Mouse (Mus musculus) v-Abl transformed pro-B cells (cell line): ENCODE data around the gene Rnf5.

Experiments used
- in situ Hi-C, 2 experiments: fragments of 400-800 bp; cut with MboI; formaldehyde crosslinking; loops; one replicate each; pipeline ENCODE4 v1.15.1; 2025; ENCODE audit not compliant: unreplicated experiment in 2 of 2

Gene Rnf5

DNA sequence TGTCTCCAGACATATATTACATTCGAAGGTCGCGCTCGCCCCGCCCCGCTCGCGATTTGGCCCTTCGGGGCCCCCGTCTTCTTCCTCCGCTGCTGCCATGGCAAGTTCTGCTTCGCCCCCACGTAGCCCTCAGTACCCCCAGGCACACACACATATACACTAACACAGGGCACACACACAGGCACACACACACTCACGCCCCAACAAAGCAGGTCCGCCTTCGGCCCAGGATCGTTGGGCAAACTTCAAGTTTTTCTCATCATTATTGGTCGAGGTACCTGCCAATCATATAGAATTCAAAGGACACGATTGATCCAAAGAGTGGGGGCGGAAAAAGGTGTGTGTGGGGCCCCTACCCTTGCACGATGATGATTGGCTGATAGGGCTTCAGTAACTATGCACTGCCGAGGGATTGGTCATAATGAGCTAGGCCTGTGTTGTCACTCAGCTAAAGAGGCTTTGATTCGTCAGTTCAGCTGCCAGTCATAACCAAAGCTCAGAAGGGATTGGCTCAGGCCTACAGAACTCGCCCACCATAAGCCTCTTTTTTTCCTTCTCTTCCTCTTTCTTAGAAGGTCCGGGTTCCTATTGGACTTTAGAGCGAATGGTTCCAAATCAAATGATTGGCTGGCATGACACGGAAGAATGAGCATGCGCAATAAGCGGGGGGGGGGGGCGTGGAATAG lies at the start of gene Rnf5:
TSS of gene Rnf5 (minus strand) at position 316 of the 686 bp plus-strand sequence.
- in situ Hi-C loops: no loop called here

DNA sequence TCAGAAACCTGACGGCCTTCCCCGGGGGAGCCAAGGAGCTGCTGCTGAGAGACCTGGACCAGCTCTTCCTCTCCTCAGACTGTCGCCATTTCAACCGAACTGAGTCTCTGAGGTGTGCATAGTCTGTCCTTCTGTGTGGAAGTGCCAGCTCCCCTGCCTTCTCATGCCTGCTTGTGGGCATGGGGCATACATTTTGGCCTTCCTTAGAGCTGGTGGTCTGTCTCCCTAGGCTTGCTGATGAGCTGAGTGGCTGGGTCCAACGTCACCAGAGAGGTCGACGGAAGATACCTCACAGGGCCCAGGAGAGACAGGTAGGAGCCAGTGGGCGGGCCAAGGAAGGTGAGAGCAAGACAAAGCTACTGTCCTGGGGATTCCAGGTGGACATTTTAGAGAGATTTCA lies 49.5 kb upstream of the Rnf5 start:
- in situ Hi-C loops: no loop called here

DNA sequence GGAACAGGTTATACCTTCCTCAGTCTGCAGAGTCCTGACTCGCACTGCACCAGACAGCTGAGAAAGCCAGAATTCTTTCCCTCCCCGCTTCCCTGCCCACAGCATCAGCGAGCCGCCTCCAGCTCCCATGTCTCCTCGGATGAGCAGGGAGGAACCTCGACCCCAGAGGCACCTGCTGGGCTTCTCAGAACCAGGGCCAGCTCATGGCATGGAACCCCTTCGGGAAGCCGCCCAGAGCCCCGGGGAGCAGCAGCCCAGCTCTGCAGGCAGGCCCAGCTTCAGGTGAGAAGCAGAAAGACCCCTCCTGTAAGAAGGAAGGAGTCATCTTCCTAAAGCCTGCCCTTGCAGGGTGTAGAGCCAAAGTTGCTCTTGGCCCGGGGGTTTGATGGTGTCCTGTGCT lies 49.1 kb upstream of the Rnf5 start:
- in situ Hi-C loops: no loop called here

DNA sequence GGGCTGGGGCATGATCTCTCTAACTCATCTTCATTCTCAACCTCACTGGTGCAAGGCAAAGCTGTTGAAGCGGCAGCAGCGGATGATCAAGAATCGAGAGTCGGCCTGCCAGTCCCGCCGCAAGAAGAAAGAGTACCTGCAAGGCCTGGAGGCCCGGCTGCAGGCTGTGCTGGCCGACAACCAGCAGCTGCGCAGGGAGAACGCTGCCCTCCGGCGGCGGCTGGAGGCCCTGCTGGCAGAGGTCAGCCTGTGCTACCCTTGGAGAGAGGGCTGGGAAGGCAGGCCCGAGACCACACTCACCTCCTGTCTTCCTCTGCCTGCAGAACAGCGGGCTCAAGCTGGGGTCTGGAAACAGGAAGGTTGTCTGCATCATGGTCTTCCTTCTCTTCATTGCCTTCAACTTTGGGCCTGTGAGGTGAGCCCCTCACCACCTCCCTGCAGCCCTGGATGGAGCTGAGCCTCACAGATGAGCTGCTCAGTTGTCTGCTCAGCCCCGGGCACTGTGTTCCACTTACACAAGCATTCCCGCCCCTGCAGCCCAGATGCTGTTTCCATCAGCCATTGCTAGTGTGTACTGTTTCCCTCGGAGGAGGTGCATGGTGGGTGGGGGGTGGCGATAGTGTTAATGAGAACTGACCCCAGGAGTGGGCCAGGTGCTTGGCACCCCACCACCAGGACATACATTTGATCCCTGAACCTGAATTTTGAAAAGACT lies 48.2 kb upstream of the Rnf5 start:
- in situ Hi-C loops: no loop called here

DNA sequence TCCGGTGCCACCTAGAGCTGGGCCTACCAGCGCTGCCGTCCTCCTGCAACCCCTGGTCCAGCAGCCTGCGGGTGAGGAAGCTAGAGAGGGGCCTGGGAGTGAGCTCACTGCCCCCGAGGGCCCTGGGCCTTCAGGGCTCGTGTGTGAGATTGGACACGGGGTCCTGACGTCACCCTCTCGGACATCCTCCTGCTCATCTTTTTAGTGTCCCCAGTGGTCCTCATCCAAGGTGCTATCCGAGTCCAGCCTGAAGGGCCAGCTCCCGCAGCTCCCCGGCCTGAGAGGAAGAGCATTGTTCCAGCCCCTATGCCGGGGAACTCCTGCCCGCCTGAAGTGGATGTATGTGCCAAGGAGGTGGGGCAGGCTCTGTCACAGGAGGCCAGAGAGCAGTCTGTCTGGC lies 47.3 kb upstream of the Rnf5 start:
- in situ Hi-C loops: no loop called here

DNA sequence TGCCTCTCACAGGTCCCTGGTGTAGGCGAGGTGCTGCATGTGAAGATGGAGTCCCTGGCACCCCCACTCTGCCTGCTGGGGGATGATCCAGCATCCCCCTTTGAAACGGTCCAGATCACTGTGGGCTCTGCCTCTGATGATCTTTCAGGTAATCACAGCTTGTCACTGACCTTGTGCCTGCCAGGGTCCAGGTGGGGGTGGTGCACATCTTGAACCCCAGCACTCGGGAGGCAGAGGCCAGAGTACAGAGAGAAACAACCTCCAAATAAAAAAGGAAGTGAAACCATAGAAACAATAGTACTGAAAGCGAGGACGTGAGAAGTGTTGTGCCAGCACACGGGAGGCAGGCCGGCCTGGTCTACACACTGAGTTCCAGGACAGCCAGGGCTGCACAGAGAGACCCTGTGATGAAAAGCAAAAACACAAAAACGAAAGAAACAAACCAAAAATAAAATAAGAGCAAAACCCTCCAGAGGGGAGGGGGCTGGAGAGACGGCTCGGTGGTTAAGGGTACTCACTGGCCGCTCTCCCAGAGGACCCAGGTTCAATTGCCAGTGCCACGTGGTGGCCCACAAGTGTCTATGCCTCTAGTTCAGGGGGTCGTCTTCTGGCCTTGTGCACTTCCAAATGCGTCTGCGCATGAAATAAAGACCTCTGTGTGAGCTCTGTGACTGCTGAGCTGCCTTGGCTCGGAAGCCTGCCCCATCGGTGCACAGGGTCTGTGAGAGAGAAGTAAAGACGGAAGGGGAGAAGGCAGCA lies 45.8 kb upstream of the Rnf5 start:
- in situ Hi-C loops: loop anchor here (10.0 to 25.0 kb wide), 2 partner anchors 266 to 288 kb away; partner anchors contain the start of genes Neu1 (in 1 of the 2) and Slc44a4 (in 1 of the 2)

DNA sequence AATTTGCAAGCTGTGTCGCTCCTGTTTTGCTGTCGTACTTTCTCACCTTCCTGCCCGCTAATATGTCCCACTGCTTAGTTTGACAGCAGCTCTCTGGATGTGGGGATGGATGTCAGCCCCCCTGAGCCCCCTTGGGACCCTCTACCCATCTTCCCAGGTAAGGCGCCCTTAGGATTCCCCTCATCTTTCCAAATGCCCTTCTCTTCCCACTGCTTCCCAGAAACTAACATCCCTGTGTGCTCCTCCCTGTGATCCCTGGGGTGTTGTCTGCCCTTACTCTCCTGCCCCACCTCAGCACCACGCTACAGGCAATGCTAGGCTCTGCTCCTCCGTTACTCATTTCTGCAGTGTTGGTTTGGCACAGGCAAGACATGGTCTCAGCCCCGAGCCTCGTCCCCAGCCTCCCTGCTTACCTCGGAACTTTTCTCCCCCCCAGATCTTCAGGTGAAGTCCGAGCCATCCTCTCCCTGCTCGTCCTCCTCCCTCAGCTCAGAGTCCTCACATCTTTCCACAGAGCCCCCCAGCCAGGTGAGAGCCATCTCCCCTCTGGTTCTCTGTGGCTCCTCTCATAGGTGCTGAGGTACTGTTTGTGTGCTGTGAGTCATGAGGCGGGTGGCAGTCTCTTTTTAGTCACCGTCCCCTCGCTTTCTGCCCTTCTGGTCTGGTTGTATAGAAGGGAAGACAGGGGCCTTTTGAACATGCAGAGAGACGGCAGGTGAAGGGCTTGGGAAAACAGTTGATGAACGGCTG lies 44.8 kb upstream of the Rnf5 start:
- in situ Hi-C loops: loop anchor here (10.0 to 25.0 kb wide), 2 partner anchors 266 to 289 kb away; partner anchors contain the start of genes Neu1 (in 1 of the 2) and Slc44a4 (in 1 of the 2)

DNA sequence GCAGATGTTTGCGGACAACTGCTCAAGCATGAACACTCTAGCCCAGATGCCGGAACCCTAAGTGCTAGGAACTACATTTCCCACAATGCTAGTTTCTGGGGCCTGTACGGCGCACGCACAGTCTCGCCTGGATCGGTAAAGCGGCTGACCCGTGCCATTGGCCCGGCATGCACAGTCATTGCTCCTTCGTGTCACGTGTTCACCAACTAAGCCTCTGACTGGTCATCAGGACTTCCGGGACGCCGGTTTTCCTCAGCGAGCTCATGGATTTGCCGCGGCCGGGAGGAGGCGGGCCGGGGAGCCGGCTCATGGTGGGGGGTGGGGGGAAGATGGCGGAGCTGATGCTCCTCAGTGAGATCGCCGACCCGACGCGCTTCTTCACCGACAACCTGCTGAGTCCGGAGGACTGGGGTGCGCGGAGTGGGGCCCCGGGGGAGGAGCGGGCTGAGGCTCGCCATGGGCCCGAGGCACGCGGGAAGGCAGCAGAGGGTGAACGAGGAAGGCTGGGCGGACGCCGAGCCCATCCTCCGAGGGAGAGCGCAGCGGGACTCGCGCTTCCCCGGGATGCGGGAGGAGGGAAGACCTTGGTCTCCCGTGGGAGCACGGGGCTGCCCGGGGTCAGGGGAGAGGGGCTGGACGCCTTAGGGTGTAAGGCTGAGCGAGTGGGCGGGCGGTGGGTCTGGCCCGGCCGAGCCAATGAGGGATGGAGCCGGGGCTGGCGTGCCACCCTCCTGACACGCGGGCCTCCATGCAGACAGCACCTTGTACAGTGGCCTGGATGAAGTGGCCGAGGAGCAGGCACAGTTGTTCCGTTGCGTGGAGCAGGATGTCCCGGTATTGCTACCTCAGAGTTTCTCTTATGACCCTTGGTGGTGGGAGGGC lies 43.7 kb upstream of the Rnf5 start, which contains the start of gene Atf6b:
TSS of gene Atf6b (plus strand) at position 241 of the 882 bp plus-strand sequence.
- in situ Hi-C loops: loop anchor here (10.0 to 25.0 kb wide), 2 partner anchors 268 to 290 kb away; partner anchors contain the start of genes Neu1 (in 1 of the 2) and Slc44a4 (in 1 of the 2)

DNA sequence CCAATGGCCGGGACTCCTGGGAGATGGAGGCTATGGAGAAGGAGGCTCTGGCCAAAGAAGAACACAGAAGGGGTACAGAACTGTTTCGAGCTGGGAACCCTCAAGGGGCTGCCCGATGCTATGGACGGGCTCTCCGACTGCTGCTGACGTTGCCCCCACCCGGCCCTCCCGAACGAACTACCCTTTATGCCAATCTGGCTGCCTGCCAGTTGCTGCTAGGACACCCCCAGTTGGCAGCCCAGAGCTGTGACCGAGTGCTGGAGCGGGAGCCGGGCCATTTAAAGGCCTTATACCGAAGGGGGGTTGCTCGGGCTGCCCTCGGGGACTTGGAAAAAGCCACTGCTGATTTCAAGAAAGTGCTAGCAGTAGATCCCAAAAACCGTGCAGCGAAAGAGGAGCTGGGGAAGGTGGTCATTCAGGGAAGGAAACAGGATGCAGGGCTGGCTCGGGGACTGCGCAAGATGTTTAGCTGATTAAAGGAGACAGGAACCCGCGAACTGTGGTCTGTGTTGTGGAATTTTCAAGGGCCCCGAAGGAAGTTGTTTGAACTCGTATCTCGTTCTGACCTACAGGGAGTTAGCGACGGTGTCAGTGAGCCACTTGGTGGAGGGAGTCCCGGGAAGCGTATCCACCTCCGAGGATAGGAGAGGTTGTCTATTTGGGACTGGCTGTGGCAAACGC lies 42.5 kb upstream of the Rnf5 start:
- in situ Hi-C loops: loop anchor here (10.0 to 25.0 kb wide), 2 partner anchors 269 to 291 kb away; partner anchors contain the start of genes Neu1 (in 1 of the 2) and Slc44a4 (in 1 of the 2)

DNA sequence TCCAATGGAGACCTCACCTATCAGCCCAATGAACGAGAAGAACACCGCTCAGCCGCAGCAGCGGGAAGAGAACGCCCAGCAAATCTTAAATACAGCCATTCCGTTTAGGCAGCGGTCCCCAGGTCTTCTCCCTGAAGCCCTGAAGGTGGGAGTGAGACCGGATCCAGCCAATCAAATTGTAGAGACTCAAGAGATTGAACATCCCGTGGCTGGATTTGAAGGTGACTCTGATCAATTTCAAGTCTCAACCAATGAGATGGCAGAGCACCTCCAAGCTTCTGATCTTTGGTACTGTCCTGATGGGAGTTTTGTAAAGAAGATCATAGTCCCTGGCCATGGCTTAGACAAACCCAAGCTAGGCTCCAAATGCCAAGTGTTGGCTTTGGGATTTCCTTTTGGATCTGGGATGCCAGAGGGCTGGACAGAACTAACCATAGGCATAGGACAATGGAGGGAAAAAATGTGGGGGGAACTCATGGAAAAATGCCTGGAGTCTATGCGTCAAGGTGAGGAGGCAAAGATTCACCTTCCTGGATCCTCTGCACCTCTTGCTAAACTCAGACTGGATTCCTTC lies 41.9 kb upstream of the Rnf5 start:
- in situ Hi-C loops: loop anchor here (10.0 to 25.0 kb wide), 2 partner anchors 269 to 292 kb away; partner anchors contain the start of genes Neu1 (in 1 of the 2) and Slc44a4 (in 1 of the 2)

DNA sequence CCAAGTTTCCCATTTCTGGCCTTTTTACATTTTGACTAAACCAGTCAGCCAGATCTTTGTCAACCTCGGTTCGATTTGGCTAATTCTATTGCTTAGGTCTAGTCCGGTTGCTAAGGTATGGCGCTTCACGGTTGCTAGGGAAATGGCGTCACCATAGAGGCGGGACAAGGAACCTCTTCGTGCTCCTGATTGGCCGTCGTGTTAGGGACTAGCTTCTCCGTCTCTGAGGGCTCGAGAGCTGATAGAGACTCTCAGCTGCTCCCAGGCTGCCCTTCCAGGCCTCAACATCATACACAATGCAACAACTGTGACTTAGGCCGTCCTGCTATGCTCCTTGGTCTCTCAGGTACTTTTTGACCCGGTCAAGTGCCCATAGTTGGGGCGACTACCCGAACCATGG lies 41.1 kb upstream of the Rnf5 start, which contains the start of gene Fkbpl:
TSS of gene Fkbpl (plus strand) at position 157 of the 400 bp plus-strand sequence.
- in situ Hi-C loops: loop anchor here (10.0 to 25.0 kb wide), 2 partner anchors 270 to 293 kb away; partner anchors contain the start of genes Neu1 (in 1 of the 2) and Slc44a4 (in 1 of the 2)

DNA sequence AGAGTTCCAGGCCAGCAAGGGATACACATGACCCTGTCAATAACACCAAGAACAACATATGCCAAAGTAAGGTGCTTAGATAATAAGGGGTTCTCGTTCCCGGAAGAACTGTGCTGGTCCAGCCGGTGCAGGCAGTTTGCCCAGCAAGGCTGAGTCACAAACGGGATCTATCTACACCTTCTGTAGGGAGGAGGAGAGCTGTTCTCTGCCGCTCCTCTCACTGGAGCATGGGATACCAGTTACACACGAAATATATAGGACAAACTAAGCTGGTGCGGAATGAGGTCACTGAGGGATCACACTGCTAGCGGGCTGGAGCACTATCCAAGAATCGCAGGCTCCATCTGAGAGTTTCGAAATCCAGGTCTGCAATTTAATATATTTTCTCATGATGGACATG lies 40.5 kb upstream of the Rnf5 start:
- in situ Hi-C loops: loop anchor here (10.0 to 25.0 kb wide), 2 partner anchors 271 to 293 kb away; partner anchors contain the start of genes Neu1 (in 1 of the 2) and Slc44a4 (in 1 of the 2)

DNA sequence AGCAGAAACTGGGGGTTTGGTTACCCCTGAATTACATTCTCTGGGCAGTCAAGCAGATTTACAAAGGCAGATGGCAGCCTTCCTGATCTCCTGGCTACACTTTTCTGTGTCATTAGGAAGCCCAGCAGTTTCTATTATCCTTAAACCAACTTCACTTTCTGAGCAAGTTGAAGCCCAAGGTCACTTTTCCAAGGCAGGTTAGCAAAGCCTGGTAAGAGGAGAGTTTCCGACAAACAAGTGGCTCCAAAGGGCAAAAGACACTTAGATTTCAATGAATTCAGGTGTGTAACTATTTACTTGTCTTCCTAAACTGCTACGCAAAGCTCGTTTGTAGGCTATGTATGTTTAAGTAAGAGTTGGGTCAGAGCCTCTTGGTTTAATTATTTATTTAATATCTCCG lies 39.9 kb upstream of the Rnf5 start:
- in situ Hi-C loops: loop anchor here (10.0 to 25.0 kb wide), 2 partner anchors 271 to 294 kb away; partner anchors contain the start of genes Neu1 (in 1 of the 2) and Slc44a4 (in 1 of the 2)

DNA sequence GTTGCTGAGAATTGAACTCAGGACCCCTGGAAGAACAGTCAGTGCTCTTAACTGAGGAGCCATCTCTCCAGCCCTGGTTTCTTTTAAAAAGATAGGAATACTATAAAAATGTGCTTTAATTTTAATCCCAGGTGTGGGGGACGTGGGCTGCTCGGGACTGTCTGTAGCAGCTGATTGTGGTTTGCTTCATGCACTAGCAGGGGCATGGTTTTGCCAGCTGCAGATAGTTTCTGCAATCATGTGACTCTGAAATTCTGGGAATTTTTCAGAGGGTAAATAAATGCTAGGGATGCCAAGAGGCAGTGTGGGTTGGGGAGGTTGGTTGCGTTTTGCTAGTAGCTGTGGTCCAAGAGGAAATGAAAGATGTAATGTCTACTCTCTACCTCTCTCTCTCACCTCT lies 38.5 kb upstream of the Rnf5 start:
- in situ Hi-C loops: loop anchor here (10.0 to 25.0 kb wide), 2 partner anchors 273 to 295 kb away; partner anchors contain the start of genes Neu1 (in 1 of the 2) and Slc44a4 (in 1 of the 2)

DNA sequence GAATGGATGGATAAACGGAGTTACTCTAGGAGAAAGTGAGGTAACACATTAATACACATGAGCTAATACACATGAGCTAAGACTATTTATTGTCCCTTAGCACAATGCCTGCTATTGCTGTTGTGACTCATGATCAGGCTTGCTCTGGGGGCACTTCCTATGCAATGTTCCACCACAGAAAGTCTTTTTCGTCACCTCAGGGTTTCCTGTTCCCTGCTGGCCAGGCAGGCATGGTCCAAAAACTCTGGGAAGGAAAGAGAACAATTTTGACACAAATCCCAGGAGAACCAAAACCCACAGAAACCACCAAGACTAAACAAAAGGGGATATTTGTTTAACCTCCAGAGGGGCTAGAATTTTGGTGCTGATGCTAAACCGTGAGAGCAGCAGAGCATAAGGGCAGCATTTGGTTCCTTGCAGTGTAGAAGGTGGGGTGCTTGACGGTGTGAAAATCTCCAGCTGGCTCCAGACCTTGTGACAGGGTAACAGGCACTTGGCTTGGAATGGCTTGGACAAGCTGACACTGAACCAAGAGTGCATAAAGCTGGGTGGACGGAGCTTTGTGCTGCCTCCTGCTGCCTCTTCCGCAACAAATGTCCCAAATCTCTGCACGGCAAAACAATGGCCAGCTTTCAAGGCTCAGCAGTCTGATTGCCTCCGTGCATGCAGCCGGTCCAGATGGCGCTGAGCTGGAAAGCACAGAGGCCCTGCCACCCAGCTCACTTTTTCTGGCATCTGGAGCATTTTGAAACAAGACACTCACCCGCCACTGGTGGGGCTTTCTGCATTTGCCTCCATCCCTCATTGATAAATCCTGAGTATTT lies 37.5 kb upstream of the Rnf5 start:
- in situ Hi-C loops: loop anchor here (10.0 to 25.0 kb wide), 2 partner anchors 274 to 296 kb away; partner anchors contain the start of genes Neu1 (in 1 of the 2) and Slc44a4 (in 1 of the 2)
